Mouse (Mus musculus) thymus, postnatal 0 days (tissue): Measurements from ENCODE around the gene Phc2. TPM values are rescaled to one million over a fixed set of nuclear protein-coding genes. Genes with fewer than 3 reads are reported as not detected.
"Not testable (repeated sequence)": the region's sequence is repeated elsewhere in the genome, so short reads cannot be mapped to it uniquely, and the experiment has no call there.

Experiments used
- DNase-seq: peaks from one replicate; pipeline ENCODE4 v3.0.0-alpha.2; 2015; ENCODE audit warnings: low spot score
- polyA plus RNA-seq: library from polyadenylated mRNA; unstranded; fragments of >200 nt; fragmentation: Nextera tagmentation; extraction: Ambion mirVana; gene quantifications from 2 replicates; pipeline ENCODE4 v1.2.1, GENCODE M21; 2015

The Phc2 gene
- polyA plus RNA-seq, 1 experiment from 2014 or later, result 42.9 TPM

GRCm38 (mm10) chr4:128641766-128642717 is 12.5 kb upstream of the Phc2 start:
- DNase-seq, result no peak

- DNase-seq, result no peak
Observed at GRCm38 (mm10) chr4:128645896-128646295, 8.6 kb upstream of the Phc2 start.

- DNase-seq, result no peak
Observed at GRCm38 (mm10) chr4:128646762-128647161, 7.7 kb upstream of the Phc2 start.

GRCm38 (mm10) chr4:128648567-128649255 is 5.8 kb upstream of the Phc2 start:
- DNase-seq, result no peak

GRCm38 (mm10) chr4:128651530-128651929 is 3.0 kb upstream of the Phc2 start:
- DNase-seq, result no peak

- DNase-seq, result no peak
Observed at GRCm38 (mm10) chr4:128652584-128653298, 1.8 kb upstream of the Phc2 start.

- DNase-seq, result no peak
Observed at GRCm38 (mm10) chr4:128655446-128655845, 944 bp downstream of the Phc2 start.

- DNase-seq, result no peak
Observed at GRCm38 (mm10) chr4:128660196-128660595, 5.7 kb downstream of the Phc2 start.

GRCm38 (mm10) chr4:128661063-128661462 is 6.6 kb downstream of the Phc2 start:
- no peak for DNase-seq

GRCm38 (mm10) chr4:128664002-128664401 is 9.5 kb downstream of the Phc2 start:
- DNase-seq, result no peak

- not testable (repeated sequence) for DNase-seq
Observed at GRCm38 (mm10) chr4:128666362-128666761, 11.9 kb downstream of the Phc2 start.

- not testable (repeated sequence) for DNase-seq
Observed at GRCm38 (mm10) chr4:128667195-128667594, 12.7 kb downstream of the Phc2 start.

GRCm38 (mm10) chr4:128669229-128669628 is 14.7 kb downstream of the Phc2 start:
- no peak for DNase-seq

GRCm38 (mm10) chr4:128670566-128671191 is 16.2 kb downstream of the Phc2 start:
- no peak for DNase-seq

GRCm38 (mm10) chr4:128672494-128672893 is 18.0 kb downstream of the Phc2 start:
- DNase-seq, result no peak

- no peak for DNase-seq
Observed at GRCm38 (mm10) chr4:128678564-128679217, 24.2 kb downstream of the Phc2 start.

- no peak for DNase-seq
Observed at GRCm38 (mm10) chr4:128681126-128681525, 26.6 kb downstream of the Phc2 start.

- no peak for DNase-seq
Observed at GRCm38 (mm10) chr4:128682281-128682680, 27.8 kb downstream of the Phc2 start.

GRCm38 (mm10) chr4:128683706-128684105 is 29.2 kb downstream of the Phc2 start:
- DNase-seq, result no peak

- no peak for DNase-seq
Observed at GRCm38 (mm10) chr4:128684108-128684507, 29.6 kb downstream of the Phc2 start.

GRCm38 (mm10) chr4:128688513-128688913 is 34.0 kb downstream of the Phc2 start:
- no peak for DNase-seq
